Mouse (Mus musculus) left cerebral cortex, postnatal 10 days (tissue): Measurements from ENCODE around the gene Ccdc81. TPM values are rescaled to one million over a fixed set of nuclear protein-coding genes. Genes with fewer than 3 reads are reported as not detected.

Source experiments
- DNase-seq, 2 experiments: peaks; one replicate each; pipeline ENCODE4 v3.0.0; 2021 to 2022; ENCODE audit warnings: low spot score in 2 of 2, mixed read lengths in 1 of 2; ENCODE audit errors: extremely low spot score in 1 of 2
- intact Hi-C: fragments of 180-260 bp; cut with DNase I; formaldehyde crosslinking; loops from one replicate; pipeline ENCODE4 v1.15.1; 2025
- total RNA-seq, 2 experiments: library from RNA; stranded (reverse); gene quantifications; 2 replicates each; pipeline ENCODE4 v1.2.3; 2021

Gene Ccdc81
- total RNA-seq, 2 experiments from 2014 or later, result 0.24 to 0.32 TPM

DNA sequence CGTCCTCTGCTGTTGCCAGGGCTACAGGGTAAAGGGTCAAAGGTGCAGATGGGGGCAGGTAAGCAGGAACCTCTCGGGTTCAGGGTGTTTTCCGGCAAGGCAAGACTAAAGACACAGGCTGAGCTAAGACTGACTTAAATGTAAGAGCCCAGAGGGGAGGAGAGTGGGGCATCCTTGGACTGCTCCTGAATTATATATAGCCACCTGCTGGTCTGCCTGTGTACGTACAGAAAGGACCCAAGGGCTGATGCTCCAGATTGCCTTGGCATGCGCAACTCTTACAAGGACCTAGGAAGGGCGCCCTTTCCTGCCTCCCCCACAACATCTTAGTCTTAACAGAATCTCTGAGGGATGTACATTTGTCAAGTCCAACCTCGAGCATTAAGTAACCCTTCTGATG is 74.2 kb downstream of the Ccdc81 start:
- intact Hi-C loops, result no loop called here
- DNase-seq, result no peak

DNA sequence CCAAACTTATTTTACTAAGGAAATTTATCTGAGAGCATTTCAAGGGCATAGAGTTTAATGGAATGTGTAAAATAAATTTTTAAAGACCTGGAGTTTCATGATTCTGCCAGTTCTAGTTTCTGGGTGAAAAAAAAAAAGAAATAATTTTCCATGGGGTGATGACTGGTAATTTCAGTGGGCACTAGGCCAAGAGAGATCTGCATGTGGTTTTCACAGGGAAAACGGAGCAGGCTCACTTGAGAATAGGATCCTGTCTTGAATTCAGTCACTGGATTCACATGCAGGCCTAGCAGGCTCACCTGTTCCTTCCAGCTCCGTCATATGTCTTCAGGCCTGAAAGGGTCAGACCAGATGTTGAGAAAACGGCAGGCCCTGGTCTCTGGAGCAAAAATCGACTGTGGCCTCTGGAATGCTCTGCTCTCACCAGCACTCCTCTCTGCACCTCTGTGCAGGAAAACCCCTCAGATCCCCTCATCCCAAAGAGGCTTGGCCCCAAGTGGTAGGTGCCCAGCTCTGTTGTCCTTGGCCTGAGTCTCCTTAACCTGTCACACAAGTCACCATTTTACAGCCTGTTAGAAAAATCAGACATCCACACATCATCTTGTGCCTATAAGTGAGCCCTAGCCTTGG is 74.9 kb downstream of the Ccdc81 start:
- intact Hi-C loops, result no loop called here
- no peak for DNase-seq

Other genes with a start within 250 kb of the Ccdc81 start
- 10 to 100 TPM; 76.8 to 94.9 TPM for gene Hikeshi, start 37.6 kb upstream of the Ccdc81 start, total RNA-seq
- gene Eed, start 77.4 kb upstream of the Ccdc81 start, total RNA-seq, result 10 to 100 TPM; 21.8 to 27.4 TPM
- gene Picalm, start 226.6 kb upstream of the Ccdc81 start, total RNA-seq, result 100 to 1,000 TPM; 180 to 182 TPM